Mouse (Mus musculus): ENCODE measurements around the gene Abhd17c. TPM values are rescaled to one million over a fixed set of nuclear protein-coding genes. Genes with fewer than 3 reads are reported as not detected.

Gene Abhd17c
- total and polyA plus RNA-seq, 3 experiments = 13.5 to 28.1 (median 22.8) TPM

DNA sequence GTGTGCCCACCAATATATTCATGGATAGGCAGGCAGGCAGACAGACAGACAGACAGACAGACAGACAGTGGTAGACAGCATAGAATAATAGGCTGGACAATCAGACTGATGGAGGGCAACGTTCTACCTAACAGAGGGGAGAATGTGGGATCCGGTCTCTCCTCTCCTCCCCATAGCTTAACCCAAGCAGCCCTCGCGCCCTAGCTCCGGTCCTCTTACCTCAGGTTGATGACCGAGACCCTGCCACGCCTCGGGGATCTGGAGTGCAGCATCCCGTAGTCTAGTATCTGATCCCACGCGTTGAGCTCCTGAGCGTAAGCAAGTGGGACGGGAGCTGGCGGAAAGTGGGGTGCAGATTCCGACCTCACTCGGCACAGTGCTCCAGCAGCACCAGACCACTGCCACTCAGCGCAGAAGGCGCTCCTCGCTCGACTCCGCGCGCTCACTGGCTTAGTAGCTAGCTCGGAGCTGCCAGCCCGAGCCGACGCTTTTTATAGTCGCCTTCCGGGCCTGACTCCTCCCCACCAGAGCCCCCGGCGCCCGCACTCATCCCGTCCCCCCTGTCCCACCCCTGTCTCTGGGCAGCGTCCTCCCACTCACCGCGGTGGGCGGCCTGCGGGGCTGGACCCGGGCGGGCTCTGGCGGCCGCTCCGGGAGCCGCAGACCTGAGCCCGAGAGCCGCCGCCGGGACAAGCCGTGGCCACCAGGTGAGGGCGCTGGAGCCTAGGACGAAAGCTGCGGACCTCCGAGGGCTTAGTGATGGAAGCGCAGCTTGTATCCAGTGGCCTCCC lies 65.5 kb downstream of the Abhd17c start, which contains the start of gene Cemip:
Gene Cemip, minus strand, starts transcription at position 464 of the 791 bp plus-strand sequence.
- DNase-seq (ENCODE audit: low spot score) = no peak
- no peak within 1 kb of the TSS for H3K4me3 ChIP-seq (ENCODE audit: low read depth, low read length)
- TF ChIP-seq POLR2AphosphoS5 (IDR thresholded peaks at IDR 0.05; ENCODE audit: insufficient replicate concordance, low read depth, low read length) = no peak
- TF ChIP-seq CTCF (IDR thresholded peaks at IDR 0.05; ENCODE audit: low read depth, low read length) = no peak
- TF ChIP-seq TAL1 (conservative IDR thresholded peaks at IDR 0.05; ENCODE audit: low read depth, low read length) = no peak
- no peak for TF ChIP-seq GATA2 (IDR thresholded peaks at IDR 0.05; ENCODE audit: borderline replicate concordance, low read depth, low read length)
- no peak for TF ChIP-seq GATA1 (IDR thresholded peaks at IDR 0.05; ENCODE audit: borderline replicate concordance, low read length)

DNA sequence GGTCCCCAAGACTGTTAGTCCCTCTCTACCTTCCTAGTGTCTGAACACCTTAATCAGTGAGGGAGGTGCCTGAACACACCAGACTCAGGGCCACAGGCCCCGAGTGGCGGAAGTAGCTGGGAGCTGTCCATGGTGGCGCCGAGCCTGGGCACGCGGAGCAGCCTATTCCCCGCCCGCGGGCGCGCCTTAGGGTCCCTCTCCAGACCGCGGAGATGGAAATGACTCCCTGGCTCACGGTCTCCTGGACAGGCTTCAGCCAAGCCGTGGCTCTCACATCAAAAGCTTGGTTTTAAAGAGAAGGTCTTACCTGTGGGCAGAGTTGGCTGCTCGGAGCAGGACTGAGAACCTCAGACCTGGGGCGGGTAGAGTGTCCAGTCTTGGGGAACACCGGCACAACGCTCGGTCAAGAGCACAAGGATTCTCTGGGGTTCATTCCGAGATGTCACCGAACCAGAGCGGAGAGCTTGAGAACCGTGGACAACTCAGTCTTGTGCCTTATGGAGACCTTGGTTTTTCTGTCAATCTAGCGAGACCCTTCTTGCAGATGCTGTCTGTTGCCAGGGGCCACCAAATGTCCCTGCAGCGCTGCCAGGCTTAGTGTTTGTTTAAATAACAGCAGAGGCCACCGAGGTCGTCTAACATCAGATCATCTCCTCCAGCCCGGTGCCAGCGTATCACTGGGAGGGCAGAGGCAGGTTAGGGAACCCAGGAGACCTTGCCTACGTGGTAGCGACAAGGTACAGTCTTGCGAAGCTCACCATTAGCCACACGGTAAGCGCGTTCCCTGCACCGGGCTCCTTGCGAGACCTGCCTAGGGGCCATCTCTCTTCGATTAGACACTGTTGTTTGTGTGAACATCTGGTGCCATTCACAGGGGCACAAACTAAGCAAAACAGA lies 66.4 kb downstream of the Abhd17c start:
- no peak for ATAC-seq (ENCODE audit: extremely low read depth, insufficient number of reproducible peaks, low FRiP score, poor library complexity, severe bottlenecking)
- DNase-seq (ENCODE audit: low spot score) = no peak

More for the DNA sequence above, 65.5 kb downstream of the Abhd17c start, which contains the start of gene Cemip:
- ATAC-seq (ENCODE audit: extremely low read depth, insufficient number of reproducible peaks, low FRiP score, poor library complexity, severe bottlenecking) = no peak
- peaks cover 15% of the 10 kb centered on the region; the same call in 1 of the 2 replicates for H3K27me3 ChIP-seq (ENCODE audit: insufficient read depth, low read length)
- H3K9me3 ChIP-seq (replicated peaks) = no peaks in the 10 kb centered on the region
- H3K36me3 ChIP-seq (replicated peaks) = no peaks in the 10 kb centered on the region
- no peaks in the 10 kb centered on the region for H3K4me1 ChIP-seq (ENCODE audit: insufficient read depth, low read depth, low read length)

DNA sequence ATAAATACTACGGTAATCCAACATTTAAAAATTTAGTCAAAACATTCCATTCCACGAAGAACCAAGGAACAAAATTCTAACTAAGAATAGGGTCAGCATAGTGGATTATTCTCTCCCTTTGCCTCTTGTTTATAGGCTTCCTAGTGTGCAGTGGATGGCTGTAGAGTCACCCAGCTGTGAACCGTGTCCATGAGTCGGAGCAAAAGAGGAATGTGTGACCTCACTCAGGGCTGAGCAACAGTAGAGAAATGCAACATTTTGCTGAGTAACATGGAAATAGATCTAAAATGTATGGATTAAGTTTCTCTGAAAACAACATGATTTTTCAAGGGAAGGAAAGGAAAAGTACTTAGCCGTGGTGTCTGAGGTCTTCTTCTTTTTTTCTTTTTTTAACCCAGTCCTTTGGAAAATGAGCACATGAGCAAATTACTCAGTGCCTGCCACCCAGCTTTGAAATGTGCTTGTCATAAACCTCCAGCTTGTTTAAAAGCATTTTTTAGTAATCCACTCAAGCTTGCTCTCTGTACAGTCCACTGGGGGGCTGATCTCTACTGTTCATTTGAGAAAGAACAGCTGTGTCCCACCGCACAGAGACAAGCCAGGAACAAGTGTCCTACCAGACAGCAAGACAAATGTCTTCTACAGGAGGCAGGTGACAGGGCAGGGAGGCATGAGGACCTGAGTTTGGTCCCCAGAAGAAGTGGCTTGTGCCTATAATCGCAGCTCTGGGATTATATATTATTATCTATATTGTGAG lies 74.3 kb downstream of the Abhd17c start:
- ATAC-seq (ENCODE audit: extremely low read depth, insufficient number of reproducible peaks, low FRiP score, poor library complexity, severe bottlenecking) = no peak
- no peak for TF ChIP-seq CTCF (IDR thresholded peaks at IDR 0.05; ENCODE audit: low read depth, low read length)
- TF ChIP-seq TAL1 (conservative IDR thresholded peaks at IDR 0.05; ENCODE audit: low read depth, low read length) = no peak
- no peak for TF ChIP-seq POLR2AphosphoS5 (IDR thresholded peaks at IDR 0.05; ENCODE audit: insufficient replicate concordance, low read depth, low read length)
- TF ChIP-seq GATA2 (IDR thresholded peaks at IDR 0.05; ENCODE audit: borderline replicate concordance, low read depth, low read length) = no peak
- TF ChIP-seq GATA1 (IDR thresholded peaks at IDR 0.05; ENCODE audit: borderline replicate concordance, low read length) = no peak
- Histone ChIP-seq H3K9me3 (replicated peaks) (no peaks in the 10 kb centered on the region), H3K36me3 (replicated peaks) (no peaks in the 10 kb centered on the region), H3K4me1 (ENCODE audit: insufficient read depth, low read depth, low read length) (no peaks in the 10 kb centered on the region), H3K4me3 (ENCODE audit: low read depth, low read length) (no peak overlapping the region), H3K27me3 (ENCODE audit: insufficient read depth, low read length) (no peaks in the 10 kb centered on the region)
- DNase-seq (ENCODE audit: low spot score) = no peak

More for the DNA sequence above, 66.4 kb downstream of the Abhd17c start:
- Histone ChIP-seq H3K4me3 (ENCODE audit: low read depth, low read length) (no peak overlapping the region), H3K9me3 (replicated peaks) (no peaks in the 10 kb centered on the region), H3K27me3 (ENCODE audit: insufficient read depth, low read length) (peaks cover 13% of the 10 kb centered on the region; the same call in 1 of the 2 replicates), H3K36me3 (replicated peaks) (no peaks in the 10 kb centered on the region), H3K4me1 (ENCODE audit: insufficient read depth, low read depth, low read length) (no peaks in the 10 kb centered on the region)
- no peak for TF ChIP-seq TAL1 (conservative IDR thresholded peaks at IDR 0.05; ENCODE audit: low read depth, low read length)

DNA sequence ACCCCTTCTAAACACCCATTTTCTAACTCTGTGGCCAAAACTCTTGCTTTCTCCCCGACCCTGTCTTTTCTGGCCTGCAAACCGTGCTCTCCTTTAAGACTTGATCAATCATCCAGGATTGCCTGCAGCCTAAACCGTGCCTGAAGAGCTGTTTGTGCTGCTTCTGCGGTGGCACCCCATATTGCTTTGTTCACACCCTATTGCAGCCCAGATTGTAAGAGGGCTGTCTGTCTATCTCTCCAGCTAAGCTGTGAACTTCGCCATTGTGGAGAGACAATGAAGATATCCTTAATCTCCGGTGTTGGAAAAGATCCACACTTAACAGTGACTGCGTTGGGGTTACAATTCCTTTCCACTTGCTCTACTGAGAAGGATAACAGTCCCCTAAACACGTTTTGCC lies 77.4 kb downstream of the Abhd17c start:
- TF ChIP-seq TAL1 (conservative IDR thresholded peaks at IDR 0.05; ENCODE audit: low read depth, low read length) (no peak), POLR2AphosphoS5 (IDR thresholded peaks at IDR 0.05; ENCODE audit: insufficient replicate concordance, low read depth, low read length) (no peak), CTCF (IDR thresholded peaks at IDR 0.05; ENCODE audit: low read depth, low read length) (no peak), GATA2 (IDR thresholded peaks at IDR 0.05; ENCODE audit: borderline replicate concordance, low read depth, low read length) (no peak), GATA1 (IDR thresholded peaks at IDR 0.05; ENCODE audit: borderline replicate concordance, low read length) (no peak)
- Histone ChIP-seq H3K9me3 (replicated peaks) (no peaks in the 10 kb centered on the region), H3K4me1 (ENCODE audit: insufficient read depth, low read depth, low read length) (no peaks in the 10 kb centered on the region), H3K27me3 (ENCODE audit: insufficient read depth, low read length) (0 out of 2 replicates have a peak, but pooled peaks cover 3% of the 10 kb centered on the region), H3K4me3 (ENCODE audit: low read depth, low read length) (no peak overlapping the region), H3K36me3 (replicated peaks) (no peaks in the 10 kb centered on the region)
- DNase-seq (ENCODE audit: low spot score) = no peak
- ATAC-seq (ENCODE audit: extremely low read depth, insufficient number of reproducible peaks, low FRiP score, poor library complexity, severe bottlenecking) = no peak

DNA sequence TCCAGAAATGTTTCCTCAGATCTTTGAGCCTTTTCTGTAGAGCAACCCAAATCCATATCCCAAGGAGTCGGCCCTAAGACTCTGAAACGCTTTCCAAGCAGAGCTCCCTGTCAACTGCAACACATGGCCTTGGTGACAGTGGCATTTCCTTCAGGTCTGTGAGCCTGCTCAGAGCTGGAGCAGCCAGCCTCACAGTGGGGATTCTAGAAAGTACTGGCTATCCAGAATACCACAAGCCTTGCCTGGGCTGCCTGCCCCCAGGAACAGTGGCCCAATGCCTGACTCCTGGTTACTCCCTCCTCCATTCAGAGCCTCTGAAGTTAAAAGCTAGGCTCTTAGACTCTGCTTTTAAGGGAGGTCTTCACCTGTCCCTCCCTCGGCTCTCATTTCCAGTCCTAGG lies 77.8 kb downstream of the Abhd17c start:
- Histone ChIP-seq H3K36me3 (replicated peaks) (no peaks in the 10 kb centered on the region), H3K4me1 (ENCODE audit: insufficient read depth, low read depth, low read length) (no peaks in the 10 kb centered on the region), H3K4me3 (ENCODE audit: low read depth, low read length) (no peak overlapping the region), H3K9me3 (replicated peaks) (no peaks in the 10 kb centered on the region), H3K27me3 (ENCODE audit: insufficient read depth, low read length) (0 out of 2 replicates have a peak, but pooled peaks cover 3% of the 10 kb centered on the region)
- ATAC-seq (ENCODE audit: extremely low read depth, insufficient number of reproducible peaks, low FRiP score, poor library complexity, severe bottlenecking) (no peak), DNase-seq (ENCODE audit: low spot score) (no peak)
- no peak for TF ChIP-seq TAL1 (conservative IDR thresholded peaks at IDR 0.05; ENCODE audit: low read depth, low read length)
- TF ChIP-seq POLR2AphosphoS5 (IDR thresholded peaks at IDR 0.05; ENCODE audit: insufficient replicate concordance, low read depth, low read length) = no peak
- TF ChIP-seq GATA2 (IDR thresholded peaks at IDR 0.05; ENCODE audit: borderline replicate concordance, low read depth, low read length) = no peak
- no peak for TF ChIP-seq GATA1 (IDR thresholded peaks at IDR 0.05; ENCODE audit: borderline replicate concordance, low read length)
- TF ChIP-seq CTCF (IDR thresholded peaks at IDR 0.05; ENCODE audit: low read depth, low read length) = no peak
